Comparison of ENCODE assay signal across 9 mouse cellular contexts in the genomic region with DNA sequence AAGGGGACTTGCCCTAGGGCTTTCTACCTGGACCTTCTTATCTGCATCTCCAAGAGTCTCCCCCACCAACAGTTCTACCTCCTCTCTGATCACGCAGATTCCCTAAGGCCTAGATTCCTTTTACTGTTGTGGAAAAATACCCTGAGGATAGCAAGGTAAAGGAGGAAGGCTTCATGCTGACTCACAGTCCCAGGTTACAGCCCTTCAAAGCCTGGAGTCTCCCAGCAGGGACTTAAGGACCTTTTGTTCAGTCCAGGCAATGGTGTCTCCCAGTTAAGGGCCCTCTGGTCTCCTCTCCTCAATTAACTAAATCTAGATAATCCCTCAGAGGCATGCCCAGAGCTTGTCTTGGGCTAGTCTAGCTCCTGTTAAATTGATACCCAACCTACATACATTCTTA. TPM values are rescaled to one million over a fixed set of nuclear protein-coding genes. Genes with fewer than 3 reads are reported as not detected.
DNase-seq lines count a peak whose midpoint lies in the region; ATAC-seq and TF ChIP-seq lines count a peak whose summit lies in the region.
"Had no signal": no experiment of that assay in that cellular context is flagged by ENCODE, and none has a peak within 500 bp of the region (broad histone marks: within the 10 kb centered on the region; RNA-seq: fewer than 3 reads in every experiment).

No protein-coding gene starts in this region.

- H3K4me3 ChIP-seq in heart, embryonic 15.5 days: peak overlapping the region; percentile 40; the same call in 1 of the 2 replicates
- no peak overlapping the region for H3K4me3 ChIP-seq in bone marrow macrophage, adult 2 months (ENCODE audit: insufficient read depth, low read length)
- no peak overlapping the region for H3K4me3 ChIP-seq in intestine, embryonic 14.5 days (ENCODE audit: low read depth, low read length)
- H3K4me3 ChIP-seq in midbrain, embryonic 16.5 days (ENCODE audit: low read depth, low read length): no peak overlapping the region

- H3K9ac ChIP-seq in heart, embryonic 15.5 days: no peak overlapping the region
- no peak overlapping the region for H3K9ac ChIP-seq in intestine, embryonic 14.5 days (ENCODE audit: low read length)
- H3K9ac ChIP-seq in midbrain, embryonic 16.5 days (ENCODE audit: low read depth, low read length): peak overlapping the region; percentile 63

- no peak for TF ChIP-seq CTCF in bone marrow macrophage, adult 2 months (IDR thresholded peaks at IDR 0.05; ENCODE audit: low read depth, low read length)

- no peaks in the 10 kb centered on the region for H3K9me3 ChIP-seq in heart, embryonic 15.5 days (replicated peaks)
- no peaks in the 10 kb centered on the region for H3K9me3 ChIP-seq in intestine, embryonic 14.5 days (ENCODE audit: control insufficient read depth, low read length)
- H3K9me3 ChIP-seq in midbrain, embryonic 16.5 days (replicated peaks; ENCODE audit: control insufficient read depth, low read length, poor library complexity, severe bottlenecking): no peaks in the 10 kb centered on the region

- H3K27ac ChIP-seq in heart, embryonic 15.5 days: peak overlapping the region; percentile 84
- H3K27ac ChIP-seq in bone marrow macrophage, adult 2 months (ENCODE audit: insufficient read depth, low read depth, low read length): peak overlapping the region; percentile 85
- peak overlapping the region; percentile 92 for H3K27ac ChIP-seq in intestine, embryonic 14.5 days (ENCODE audit: low read depth)
- H3K27ac ChIP-seq in midbrain, embryonic 16.5 days (ENCODE audit: low read length): peak overlapping the region; percentile 88

- no peaks in the 10 kb centered on the region for H3K27me3 ChIP-seq in heart, embryonic 15.5 days
- no peaks in the 10 kb centered on the region for H3K27me3 ChIP-seq in intestine, embryonic 14.5 days (replicated peaks; ENCODE audit: control insufficient read depth, insufficient read depth, low read length)
- H3K27me3 ChIP-seq in midbrain, embryonic 16.5 days (ENCODE audit: control insufficient read depth, insufficient read depth, low read depth, low read length): no peaks in the 10 kb centered on the region

- H3K4me2 ChIP-seq in heart, embryonic 15.5 days: peak overlapping the region; percentile 64
- H3K4me2 ChIP-seq in intestine, embryonic 14.5 days (ENCODE audit: low read length): no peak overlapping the region; the same call in 1 of the 2 replicates
- H3K4me2 ChIP-seq in midbrain, embryonic 16.5 days (ENCODE audit: low read length): peak overlapping the region; percentile 53

- no peak for ATAC-seq in heart, embryonic 15.5 days (replicated peaks; ENCODE audit: insufficient number of reproducible peaks, insufficient read depth, low FRiP score, low read depth)
- ATAC-seq in intestine, embryonic 14.5 days (replicated peaks; ENCODE audit: low FRiP score, low TSS enrichment, low read depth): no peak
- no peak for ATAC-seq in midbrain, embryonic 16.5 days

- intact Hi-C loops in heart, postnatal 36 days (cut with DNase I): loop anchor here (5.0 to 10.0 kb wide), 2 partner anchors 74 to 302 kb away; no protein-coding TSS in a partner anchor

- TF ChIP-seq POLR2A in bone marrow macrophage, adult 2 months (IDR thresholded peaks at IDR 0.05; ENCODE audit: borderline replicate concordance, low read depth, low read length): no peak

- H3K4me1 ChIP-seq in heart, embryonic 15.5 days (replicated peaks): peaks cover 24% of the 10 kb centered on the region
- peaks cover 17% of the 10 kb centered on the region for H3K4me1 ChIP-seq in bone marrow macrophage, adult 2 months (ENCODE audit: control insufficient read depth, insufficient read depth, low read length)
- peaks cover 14% of the 10 kb centered on the region for H3K4me1 ChIP-seq in intestine, embryonic 14.5 days (replicated peaks; ENCODE audit: control insufficient read depth, insufficient read depth, low read length)
- peaks cover 13% of the 10 kb centered on the region for H3K4me1 ChIP-seq in midbrain, embryonic 16.5 days (ENCODE audit: control insufficient read depth, insufficient read depth, low read length)

- WGBS in heart, embryonic 15.5 days: 50% methylated on average over 1 of the region's 1 CpGs
- WGBS in intestine, embryonic 14.5 days: 57% methylated on average over 1 of the region's 1 CpGs
- 31% methylated on average over 1 of the region's 1 CpGs for WGBS in midbrain, embryonic 16.5 days

- H3K36me3 ChIP-seq in heart, embryonic 15.5 days: no peaks in the 10 kb centered on the region
- H3K36me3 ChIP-seq in intestine, embryonic 14.5 days (ENCODE audit: control insufficient read depth, insufficient read depth, low read length): no peaks in the 10 kb centered on the region
- no peaks in the 10 kb centered on the region for H3K36me3 ChIP-seq in midbrain, embryonic 16.5 days (ENCODE audit: control insufficient read depth, insufficient read depth, low read length)

- DNase-seq in heart, postnatal 36 days: no peak
- DNase-seq in intestine, embryonic 14.5 days (ENCODE audit: low spot score): no peak
- DNase-seq in left cerebral cortex, adult 9 months (ENCODE audit: low spot score in 2 of 2): no peak
- DNase-seq in embryo, embryonic 10.5 days (ENCODE audit: low spot score): no peak
- DNase-seq in spleen, postnatal 4 days (ENCODE audit: low spot score in 2 of 2): no peak

RNA-seq across cellular contexts. Expression of gene Rbp7, which starts 8.5 kb away (rescaled TPM):
- polyA plus RNA-seq in heart, embryonic 15.5 days (2015; fragmentation: Nextera tagmentation; extraction: Ambion mirVana): 7.8 and 13.6 TPM in 2 replicates
- 10 to 100 TPM; 76.3 to 81.1 TPM for total RNA-seq in heart, postnatal 36 days (2021)
- polyA plus RNA-seq in bone marrow macrophage, adult 2 months (2012; ENCODE audit: insufficient read depth, insufficient read length, missing spikeins): not detected in 2 replicates
- 0.63 and 1.5 TPM in 2 replicates for polyA plus RNA-seq in intestine, embryonic 14.5 days (2014; fragmentation: Nextera tagmentation; extraction: Ambion mirVana)
- polyA plus RNA-seq in midbrain, embryonic 16.5 days (2015; fragmentation: Nextera tagmentation; extraction: Ambion mirVana): 0.43 TPM in 1 of 2 replicates, not detected in the other

RNA-seq across cellular contexts. Expression of gene Ube4b, which starts 19.8 kb away (rescaled TPM):
- 27.2 and 35.6 TPM in 2 replicates for polyA plus RNA-seq in heart, embryonic 15.5 days (2015; fragmentation: Nextera tagmentation; extraction: Ambion mirVana)
- 10 to 100 TPM; 48.6 to 50.6 TPM for total RNA-seq in heart, postnatal 36 days (2021)
- 49.6 and 54.5 TPM in 2 replicates for polyA plus RNA-seq in bone marrow macrophage, adult 2 months (2012; ENCODE audit: insufficient read depth, insufficient read length, missing spikeins)
- polyA plus RNA-seq in intestine, embryonic 14.5 days (2014; fragmentation: Nextera tagmentation; extraction: Ambion mirVana): 40.8 and 42.5 TPM in 2 replicates
- polyA plus RNA-seq in midbrain, embryonic 16.5 days (2015; fragmentation: Nextera tagmentation; extraction: Ambion mirVana): 54.1 and 57.9 TPM in 2 replicates

RNA-seq across cellular contexts. Expression of gene Tmem274, which starts 30.9 kb away (rescaled TPM):
- polyA plus RNA-seq in heart, embryonic 15.5 days (2015; fragmentation: Nextera tagmentation; extraction: Ambion mirVana): 0.35 and 0.48 TPM in 2 replicates
- total RNA-seq in heart, postnatal 36 days (2021): not detected
- not detected in 2 replicates for polyA plus RNA-seq in bone marrow macrophage, adult 2 months (2012; ENCODE audit: insufficient read depth, insufficient read length, missing spikeins)
- polyA plus RNA-seq in intestine, embryonic 14.5 days (2014; fragmentation: Nextera tagmentation; extraction: Ambion mirVana): 0.83 TPM in 1 of 2 replicates, not detected in the other
- polyA plus RNA-seq in midbrain, embryonic 16.5 days (2015; fragmentation: Nextera tagmentation; extraction: Ambion mirVana): not detected in 2 replicates
- total RNA-seq: heart, postnatal 14 days had no signal

RNA-seq across cellular contexts. Expression of gene Nmnat1, which starts 38.7 kb away (rescaled TPM):
- 11.5 and 12.7 TPM in 2 replicates for polyA plus RNA-seq in heart, embryonic 15.5 days (2015; fragmentation: Nextera tagmentation; extraction: Ambion mirVana)
- total RNA-seq in heart, postnatal 36 days (2021): 10 to 100 TPM; 29.5 to 30.7 TPM
- 4.7 and 8.1 TPM in 2 replicates for polyA plus RNA-seq in bone marrow macrophage, adult 2 months (2012; ENCODE audit: insufficient read depth, insufficient read length, missing spikeins)
- 12.0 and 13.7 TPM in 2 replicates for polyA plus RNA-seq in intestine, embryonic 14.5 days (2014; fragmentation: Nextera tagmentation; extraction: Ambion mirVana)
- polyA plus RNA-seq in midbrain, embryonic 16.5 days (2015; fragmentation: Nextera tagmentation; extraction: Ambion mirVana): 5.9 and 8.1 TPM in 2 replicates

RNA-seq across cellular contexts. Expression of gene Lzic, which starts 38.7 kb away (rescaled TPM):
- 29.8 and 30.6 TPM in 2 replicates for polyA plus RNA-seq in heart, embryonic 15.5 days (2015; fragmentation: Nextera tagmentation; extraction: Ambion mirVana)
- total RNA-seq in heart, postnatal 36 days (2021): 10 to 100 TPM; 57.5 to 69.1 TPM
- 12.2 and 14.0 TPM in 2 replicates for polyA plus RNA-seq in bone marrow macrophage, adult 2 months (2012; ENCODE audit: insufficient read depth, insufficient read length, missing spikeins)
- polyA plus RNA-seq in intestine, embryonic 14.5 days (2014; fragmentation: Nextera tagmentation; extraction: Ambion mirVana): 42.2 and 46.5 TPM in 2 replicates
- 39.8 and 43.1 TPM in 2 replicates for polyA plus RNA-seq in midbrain, embryonic 16.5 days (2015; fragmentation: Nextera tagmentation; extraction: Ambion mirVana)
